Mouse (Mus musculus): ENCODE results near the gene Cgnl1. TPM values are rescaled to one million over a fixed set of nuclear protein-coding genes. Genes with fewer than 3 reads are reported as not detected.
"Not testable (repeated sequence)": the region's sequence is repeated elsewhere in the genome, so short reads cannot be mapped to it uniquely, and the experiment has no call there.

Cgnl1 gene
- polyA plus RNA-seq, 1 experiment from 2014 or later, result 9.2 TPM

DNA sequence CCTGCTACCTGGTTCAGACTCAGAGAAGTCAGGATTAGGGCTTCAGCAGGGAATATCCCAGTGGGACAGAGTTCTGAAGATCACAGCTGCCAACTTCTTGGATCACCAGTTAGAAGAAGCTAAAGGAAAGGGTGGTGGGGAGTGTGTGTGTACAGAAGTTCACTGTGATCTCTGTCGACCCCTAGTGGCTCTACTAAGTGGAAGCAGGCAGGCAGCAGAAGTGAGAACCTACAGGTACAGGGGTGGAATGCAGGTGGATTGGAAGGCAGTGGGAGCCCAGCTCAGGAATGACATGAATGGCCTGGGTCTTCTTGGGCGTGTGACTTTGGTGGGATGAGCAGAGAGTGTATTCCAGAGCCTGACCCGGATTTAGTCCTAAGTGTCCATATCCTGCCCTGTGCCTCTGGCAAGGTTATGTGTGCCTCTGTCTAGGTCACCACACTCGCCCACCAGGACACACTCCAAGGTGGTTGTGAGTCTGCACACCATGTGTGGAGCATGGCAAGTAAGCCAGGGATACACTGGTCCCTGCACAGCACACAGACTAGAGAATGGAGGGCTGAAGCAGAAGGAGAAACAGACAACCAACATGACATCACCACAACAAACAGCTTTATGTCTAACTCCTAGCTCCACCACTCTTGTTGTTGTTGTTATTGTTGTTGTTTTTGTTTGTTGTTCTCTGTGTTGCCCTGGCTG is 147.4 kb downstream of the Cgnl1 start:
- Histone ChIP-seq H3K4me2 (no peak overlapping the region), H3K4me3 (replicated peaks) (no peak overlapping the region), H3K9me3 (no peaks in the 10 kb centered on the region), H3K4me1 (replicated peaks) (peaks cover 8% of the 10 kb centered on the region; the same call in 1 of the 2 replicates), H3K36me3 (peaks cover 1% of the 10 kb centered on the region; the same call in 1 of the 2 replicates), H3K27me3 (no peaks in the 10 kb centered on the region), H3K27ac (no peak overlapping the region), H3K9ac (replicated peaks) (no peak overlapping the region)
- ATAC-seq (ENCODE audit: insufficient number of reproducible peaks, insufficient read depth, low FRiP score, low TSS enrichment, low read depth), result no peak
- 31% methylated on average over 4 of the region's 4 CpGs for WGBS

DNA sequence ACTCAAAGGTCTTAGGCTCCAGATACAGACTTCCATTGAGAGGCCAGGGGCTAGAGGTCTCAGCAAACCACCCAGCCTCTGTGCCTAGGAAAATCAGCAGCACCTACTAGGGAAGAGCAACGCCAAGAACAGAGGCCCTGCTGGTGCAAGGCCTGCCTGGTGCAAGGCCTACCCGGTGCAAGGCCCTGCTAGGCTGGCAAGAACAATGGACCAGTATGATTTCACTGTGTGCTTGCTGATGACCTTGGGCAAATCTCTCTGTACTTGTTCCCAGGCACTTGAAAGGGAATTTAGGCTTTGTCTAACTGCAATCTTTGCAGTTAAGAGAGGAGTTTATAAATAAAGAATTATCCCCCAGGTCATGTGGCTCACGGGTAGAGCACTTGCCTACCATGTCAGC is 148.8 kb downstream of the Cgnl1 start:
- Histone ChIP-seq H3K27me3 (no peaks in the 10 kb centered on the region), H3K4me3 (replicated peaks) (no peak overlapping the region), H3K4me2 (no peak overlapping the region), H3K9ac (replicated peaks) (no peak overlapping the region), H3K4me1 (replicated peaks) (peaks cover 8% of the 10 kb centered on the region; the same call in 1 of the 2 replicates), H3K36me3 (no peaks in the 10 kb centered on the region), H3K9me3 (no peaks in the 10 kb centered on the region), H3K27ac (no peak overlapping the region)
- ATAC-seq (ENCODE audit: insufficient number of reproducible peaks, insufficient read depth, low FRiP score, low TSS enrichment, low read depth), result no peak
- WGBS, result 82% methylated on average over 3 of the region's 3 CpGs

DNA sequence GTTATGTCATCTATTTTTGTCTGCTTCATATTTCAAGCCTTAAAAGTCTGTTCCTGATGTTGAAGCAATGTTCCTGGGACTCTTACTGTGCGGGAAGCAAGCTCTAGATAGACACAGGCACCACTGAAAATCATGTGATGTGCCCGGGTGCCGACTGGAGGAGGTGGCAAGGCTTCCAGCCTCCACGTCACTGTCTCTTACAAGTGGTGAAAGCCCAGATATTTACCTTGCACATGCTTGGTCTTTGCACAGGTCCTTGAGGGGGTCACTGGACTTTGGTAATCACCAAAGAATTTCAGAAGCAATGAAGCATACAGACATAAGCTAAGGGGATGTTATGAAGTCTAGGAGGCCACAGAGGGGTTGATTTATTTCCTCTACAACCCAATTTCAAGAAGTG is 149.4 kb downstream of the Cgnl1 start:
- Histone ChIP-seq H3K27ac (no peak overlapping the region), H3K4me1 (replicated peaks) (peaks cover 8% of the 10 kb centered on the region; the same call in 1 of the 2 replicates), H3K36me3 (no peaks in the 10 kb centered on the region), H3K27me3 (no peaks in the 10 kb centered on the region), H3K4me2 (no peak overlapping the region), H3K4me3 (replicated peaks) (no peak overlapping the region), H3K9me3 (no peaks in the 10 kb centered on the region), H3K9ac (replicated peaks) (no peak overlapping the region)
- 87% methylated on average over 4 of the region's 4 CpGs for WGBS
- ATAC-seq (ENCODE audit: insufficient number of reproducible peaks, insufficient read depth, low FRiP score, low TSS enrichment, low read depth), result no peak

DNA sequence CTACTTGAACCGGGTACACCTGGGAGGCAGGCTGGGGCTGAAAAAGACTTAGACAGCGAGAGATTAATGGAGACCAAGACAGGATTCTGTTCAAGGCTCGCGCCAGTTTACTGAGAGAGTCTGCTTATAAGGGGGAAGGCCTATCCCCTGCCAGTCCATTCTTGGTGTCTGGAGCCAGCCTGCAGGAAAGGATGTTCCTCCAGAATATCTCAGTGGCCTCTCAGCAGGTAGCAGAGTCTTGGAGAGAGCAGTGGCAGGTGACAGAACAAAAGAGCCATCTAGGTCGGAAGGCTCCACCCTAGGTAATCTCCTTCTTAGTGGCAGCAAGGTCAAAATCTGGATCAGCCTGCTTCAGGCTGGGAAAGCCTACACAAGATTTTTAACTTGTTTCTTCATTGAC is 151.3 kb downstream of the Cgnl1 start:
- not testable (repeated sequence) for H3K9ac ChIP-seq (replicated peaks); ATAC-seq (ENCODE audit: insufficient number of reproducible peaks, insufficient read depth, low FRiP score, low TSS enrichment, low read depth); H3K4me1 ChIP-seq (replicated peaks); H3K27ac ChIP-seq; H3K36me3 ChIP-seq; H3K9me3 ChIP-seq; H3K4me2 ChIP-seq; H3K27me3 ChIP-seq; H3K4me3 ChIP-seq (replicated peaks)
- WGBS, result 87% methylated on average over 5 of the region's 5 CpGs

DNA sequence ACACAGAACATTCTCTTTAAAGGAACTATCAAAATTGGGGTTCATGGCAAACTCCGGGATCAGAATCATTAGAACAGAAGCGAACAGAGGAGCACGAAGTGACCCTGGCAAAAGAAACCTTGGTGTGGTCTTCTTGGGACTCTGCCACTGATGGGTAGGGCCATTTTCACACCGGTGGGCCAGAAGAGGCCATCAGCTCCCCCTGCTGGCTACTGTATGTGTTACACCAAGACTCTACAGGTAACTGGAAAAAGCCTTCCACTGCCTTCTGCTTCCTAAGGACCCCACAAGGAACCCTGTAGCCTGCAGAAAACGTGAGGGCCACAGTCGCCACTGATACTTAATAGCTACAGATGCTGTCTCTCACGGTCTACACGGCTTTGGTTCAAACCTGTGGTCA is 154.0 kb downstream of the Cgnl1 start:
- H3K4me1 ChIP-seq (replicated peaks), result no peaks in the 10 kb centered on the region
- H3K27ac ChIP-seq, result no peak overlapping the region

DNA sequence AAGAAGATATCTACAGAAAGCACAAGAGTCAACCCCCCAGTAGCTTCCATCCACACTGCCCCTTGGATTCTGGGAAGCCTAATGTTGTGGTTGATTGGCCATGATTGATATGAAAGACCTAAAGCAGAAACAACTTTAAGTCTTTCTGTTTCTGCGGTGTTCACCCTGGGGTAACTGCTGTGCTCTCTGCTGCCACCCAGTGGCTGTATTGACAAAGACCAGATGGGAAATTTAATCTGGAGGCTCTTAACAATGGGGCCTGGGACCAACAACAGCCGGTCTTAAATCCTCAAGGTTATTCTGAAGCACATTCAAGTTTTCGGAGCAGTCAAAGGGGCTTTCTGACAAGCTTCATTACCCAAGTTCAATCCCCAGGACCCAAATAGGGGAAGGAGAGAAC is 155.2 kb downstream of the Cgnl1 start:
- Histone ChIP-seq H3K4me1 (replicated peaks) (no peaks in the 10 kb centered on the region), H3K27ac (no peak overlapping the region), H3K4me2 (no peak overlapping the region), H3K9ac (replicated peaks) (no peak overlapping the region), H3K4me3 (replicated peaks) (no peak overlapping the region), H3K9me3 (no peaks in the 10 kb centered on the region), H3K27me3 (no peaks in the 10 kb centered on the region; the same call in 1 of the 2 replicates), H3K36me3 (no peaks in the 10 kb centered on the region)
- 19% methylated on average over 3 of the region's 3 CpGs for WGBS
- ATAC-seq (ENCODE audit: insufficient number of reproducible peaks, insufficient read depth, low FRiP score, low TSS enrichment, low read depth), result no peak

More for the DNA sequence above, 154.0 kb downstream of the Cgnl1 start:
- ATAC-seq (ENCODE audit: insufficient number of reproducible peaks, insufficient read depth, low FRiP score, low TSS enrichment, low read depth), result no peak
- Histone ChIP-seq H3K4me3 (replicated peaks) (no peak overlapping the region), H3K27me3 (no peaks in the 10 kb centered on the region; the same call in 1 of the 2 replicates), H3K9ac (replicated peaks) (no peak overlapping the region), H3K9me3 (no peaks in the 10 kb centered on the region), H3K4me2 (no peak overlapping the region), H3K36me3 (no peaks in the 10 kb centered on the region)
- 47% methylated on average over 8 of the region's 8 CpGs for WGBS

DNA sequence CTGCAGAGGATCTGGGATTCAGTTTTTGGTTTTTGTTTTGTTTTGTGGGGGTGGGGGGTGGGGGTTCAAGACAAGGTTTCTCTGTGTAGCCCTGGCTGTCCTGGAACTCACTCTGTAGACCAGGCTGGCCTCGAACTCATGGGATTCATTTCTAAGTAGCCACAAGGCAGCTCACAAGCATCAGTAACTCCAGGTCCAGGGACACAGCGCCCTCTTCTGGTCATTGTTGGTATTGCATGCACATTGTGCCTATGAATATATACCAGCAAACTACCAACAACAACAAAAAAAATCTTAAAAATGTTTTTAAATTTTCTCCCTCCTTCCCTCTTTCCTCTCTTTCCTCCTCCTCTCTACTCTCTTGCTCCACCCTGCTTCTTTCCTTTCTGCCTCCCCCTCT is 156.8 kb downstream of the Cgnl1 start:
- WGBS, result 30% methylated on average over 2 of the region's 2 CpGs
- H3K9me3 ChIP-seq, result no peaks in the 10 kb centered on the region
- no peak for ATAC-seq (ENCODE audit: insufficient number of reproducible peaks, insufficient read depth, low FRiP score, low TSS enrichment, low read depth)

DNA sequence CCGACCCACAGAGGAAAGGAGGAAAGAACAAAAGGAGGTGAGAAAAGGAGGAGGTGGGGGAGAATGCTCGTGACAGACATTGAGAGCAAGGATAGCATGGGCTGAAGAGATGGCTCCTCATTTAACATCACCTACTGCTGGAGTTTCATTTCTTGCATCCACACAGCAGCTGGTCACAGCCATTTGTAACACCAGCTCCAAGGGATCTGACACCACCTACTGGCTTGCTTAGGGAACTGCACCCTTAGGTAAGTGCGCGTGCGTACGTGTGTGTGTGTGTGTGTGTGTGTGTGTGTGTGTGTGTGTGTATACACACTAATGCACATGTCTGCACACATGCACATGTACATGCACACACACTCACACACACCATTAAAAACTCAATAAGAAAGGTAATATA is 158.4 kb downstream of the Cgnl1 start:
- H3K9ac ChIP-seq (replicated peaks), result no peak overlapping the region
- 85% methylated on average over 6 of the region's 6 CpGs for WGBS
- no peak overlapping the region for H3K4me3 ChIP-seq (replicated peaks)
- H3K4me2 ChIP-seq, result no peak overlapping the region
- no peak overlapping the region for H3K27ac ChIP-seq
- no peaks in the 10 kb centered on the region; the same call in 1 of the 2 replicates for H3K27me3 ChIP-seq
- peaks cover 13% of the 10 kb centered on the region for H3K4me1 ChIP-seq (replicated peaks)
- no peaks in the 10 kb centered on the region for H3K9me3 ChIP-seq
- H3K36me3 ChIP-seq, result no peaks in the 10 kb centered on the region
- no peak for ATAC-seq (ENCODE audit: insufficient number of reproducible peaks, insufficient read depth, low FRiP score, low TSS enrichment, low read depth)

More for the DNA sequence above, 156.8 kb downstream of the Cgnl1 start:
- H3K4me2 ChIP-seq, result no peak overlapping the region
- no peaks in the 10 kb centered on the region for H3K36me3 ChIP-seq
- H3K9ac ChIP-seq (replicated peaks), result no peak overlapping the region
- H3K27ac ChIP-seq, result no peak overlapping the region
- H3K27me3 ChIP-seq, result no peaks in the 10 kb centered on the region; the same call in 1 of the 2 replicates
- H3K4me1 ChIP-seq (replicated peaks), result peaks cover 4% of the 10 kb centered on the region
- H3K4me3 ChIP-seq (replicated peaks), result no peak overlapping the region

DNA sequence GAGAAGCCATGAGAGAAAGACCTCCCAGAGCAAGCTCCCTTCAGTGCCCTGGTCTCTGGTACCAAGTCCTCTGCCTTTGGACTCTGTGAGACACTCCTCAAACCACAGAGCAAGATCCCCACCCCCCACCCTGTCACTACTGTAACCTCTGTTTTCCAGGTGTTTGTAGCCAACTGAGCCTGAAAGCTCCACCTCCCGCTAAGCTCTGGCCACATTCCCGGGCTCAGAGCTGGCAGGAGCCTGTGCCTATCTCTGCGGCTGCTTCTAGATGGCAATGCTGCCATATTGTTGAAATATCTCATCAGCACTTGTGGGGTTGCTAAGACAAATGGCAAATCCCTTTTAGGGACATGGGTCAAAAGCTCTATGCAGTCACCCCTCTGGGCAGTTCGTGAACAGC is 159.5 kb downstream of the Cgnl1 start:
- 74% methylated on average over 4 of the region's 4 CpGs for WGBS
- Histone ChIP-seq H3K9me3 (no peaks in the 10 kb centered on the region), H3K27me3 (no peaks in the 10 kb centered on the region; the same call in 1 of the 2 replicates)

DNA sequence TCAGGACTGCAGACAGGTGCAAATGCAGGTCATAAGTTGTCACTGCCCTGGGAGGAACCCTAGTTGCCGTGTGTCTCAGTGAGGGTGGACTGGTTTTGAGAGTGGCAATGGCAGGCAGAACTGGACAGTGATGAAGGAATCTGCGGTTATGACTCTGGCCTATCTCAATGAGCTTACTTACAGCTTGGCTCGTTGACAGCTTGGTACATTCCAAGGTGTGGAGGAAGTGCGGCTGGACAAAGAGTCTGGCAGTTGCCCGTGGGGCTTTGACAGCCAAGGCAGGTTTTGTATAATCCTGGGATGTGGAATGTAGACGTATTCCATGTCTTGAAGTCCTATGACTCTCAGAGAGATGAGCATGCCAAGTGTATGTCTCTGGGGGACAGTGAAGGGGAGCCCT is 162.4 kb downstream of the Cgnl1 start:
- H3K36me3 ChIP-seq, result no peaks in the 10 kb centered on the region
- H3K4me2 ChIP-seq, result no peak overlapping the region
- no peaks in the 10 kb centered on the region for H3K9me3 ChIP-seq
- H3K9ac ChIP-seq (replicated peaks), result no peak overlapping the region
- peaks cover 13% of the 10 kb centered on the region for H3K4me1 ChIP-seq (replicated peaks)
- no peak overlapping the region for H3K27ac ChIP-seq
- ATAC-seq (ENCODE audit: insufficient number of reproducible peaks, insufficient read depth, low FRiP score, low TSS enrichment, low read depth), result no peak
- H3K27me3 ChIP-seq, result no peaks in the 10 kb centered on the region; the same call in 1 of the 2 replicates
- WGBS, result 77% methylated on average over 6 of the region's 6 CpGs
- H3K4me3 ChIP-seq (replicated peaks), result no peak overlapping the region

More for the DNA sequence above, 159.5 kb downstream of the Cgnl1 start:
- Histone ChIP-seq H3K4me2 (no peak overlapping the region), H3K27ac (no peak overlapping the region), H3K4me1 (replicated peaks) (peaks cover 13% of the 10 kb centered on the region), H3K4me3 (replicated peaks) (no peak overlapping the region), H3K9ac (replicated peaks) (no peak overlapping the region), H3K36me3 (no peaks in the 10 kb centered on the region)
- ATAC-seq (ENCODE audit: insufficient number of reproducible peaks, insufficient read depth, low FRiP score, low TSS enrichment, low read depth), result no peak

DNA sequence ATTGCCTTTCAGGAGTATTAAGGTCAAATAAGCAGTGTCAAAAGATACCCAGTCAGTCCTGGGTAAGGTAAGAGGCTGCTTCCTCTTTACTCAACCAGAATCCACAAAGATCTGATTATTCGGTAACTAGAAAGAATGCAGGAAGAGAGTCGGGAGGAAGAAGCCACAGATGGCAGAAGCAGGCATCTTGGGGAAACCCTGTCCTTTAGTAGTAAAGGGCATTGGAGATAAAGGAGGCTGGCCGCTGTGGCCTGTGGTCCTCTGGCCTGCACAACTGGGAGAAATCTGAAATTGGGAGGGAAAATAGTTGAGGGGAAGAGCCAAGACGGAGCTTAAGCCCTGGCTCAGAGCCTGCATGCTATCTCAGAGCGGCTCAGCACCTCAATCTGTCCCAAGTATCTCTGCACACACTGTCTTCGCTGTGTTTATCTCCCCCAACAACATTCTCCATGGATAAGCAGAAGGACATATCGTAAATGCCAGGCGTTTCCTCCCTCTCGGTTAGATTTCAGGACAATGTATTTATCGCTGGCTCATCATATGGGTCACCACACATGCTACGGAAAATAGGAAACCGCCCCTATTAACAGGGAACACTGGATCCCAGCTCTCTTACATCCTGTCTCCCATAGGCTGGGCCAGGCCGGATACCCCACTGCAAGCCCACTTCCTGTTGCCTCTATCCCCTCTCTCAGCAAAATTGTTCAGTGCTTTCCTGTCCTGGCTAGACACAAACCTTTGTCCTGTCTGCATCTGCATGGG is 164.9 kb downstream of the Cgnl1 start:
- WGBS, result 79% methylated on average over 13 of the region's 13 CpGs
- no peak overlapping the region for H3K9ac ChIP-seq (replicated peaks)
- H3K9me3 ChIP-seq, result no peaks in the 10 kb centered on the region
- no peak overlapping the region for H3K27ac ChIP-seq
- no peak for ATAC-seq (ENCODE audit: insufficient number of reproducible peaks, insufficient read depth, low FRiP score, low TSS enrichment, low read depth)
- no peaks in the 10 kb centered on the region for H3K27me3 ChIP-seq
- peaks cover 13% of the 10 kb centered on the region for H3K4me1 ChIP-seq (replicated peaks)
- H3K4me3 ChIP-seq (replicated peaks), result no peak overlapping the region
- H3K36me3 ChIP-seq, result no peaks in the 10 kb centered on the region
- H3K4me2 ChIP-seq, result no peak overlapping the region

Data from limb, embryonic 12.5 days (tissue).